Mouse (Mus musculus) testis, adult 2 months (tissue): Measurements from ENCODE around the gene Ccnyl1. TPM values are rescaled to one million over a fixed set of nuclear protein-coding genes. Genes with fewer than 3 reads are reported as not detected.

ENCODE experiments used
- H3K27ac ChIP-seq: fragments of 200-500 bp; 2 replicates; pipeline ENCODE4 v1.5.1; 2012; ENCODE audit warnings: low read depth, low read length; ENCODE audit not compliant: control insufficient read depth, insufficient read depth
- H3K27me3 ChIP-seq: fragments of 200-500 bp; 2 replicates; pipeline ENCODE4 v1.6.1; 2012; ENCODE audit warnings: mild to moderate bottlenecking, low read length, moderate library complexity; ENCODE audit not compliant: control insufficient read depth, insufficient read depth
- H3K36me3 ChIP-seq: fragments of 200-500 bp; 2 replicates; pipeline ENCODE4 v1.6.1; 2012; ENCODE audit warnings: mild to moderate bottlenecking, low read length; ENCODE audit not compliant: control insufficient read depth, insufficient read depth
- H3K4me1 ChIP-seq: fragments of 200-500 bp; 2 replicates; pipeline ENCODE4 v1.6.1; 2012; ENCODE audit warnings: low read length; ENCODE audit not compliant: control insufficient read depth, insufficient read depth
- H3K4me3 ChIP-seq: fragments of 200-500 bp; 2 replicates; pipeline ENCODE4 v1.5.1; 2012; ENCODE audit warnings: low read depth, mild to moderate bottlenecking, low read length, moderate library complexity, mixed read lengths; ENCODE audit not compliant: control insufficient read depth
- CTCF ChIP-seq: fragments of 200-500 bp; IDR thresholded peaks from 2 replicates; pipeline ENCODE4 v1.5.1; 2012; ENCODE audit warnings: low read depth, mild to moderate bottlenecking, inconsistent platforms, low read length, moderate library complexity; ENCODE audit not compliant: control insufficient read depth, insufficient read depth, insufficient replicate concordance
- POLR2A ChIP-seq: fragments of 200-500 bp; IDR thresholded peaks from 2 replicates; pipeline ENCODE4 v1.6.1; 2012; ENCODE audit warnings: low read depth, mild to moderate bottlenecking, inconsistent platforms, low read length, moderate library complexity; ENCODE audit not compliant: control insufficient read depth
- polyA plus RNA-seq: library from polyadenylated mRNA; depleted of rRNA; stranded (reverse); fragments of >200 nt; gene quantifications from 2 replicates; pipeline ENCODE4 v1.2.3, GENCODE M21; 2012

Ccnyl1 gene
- polyA plus RNA-seq, 1 experiment: 202 TPM

DNA sequence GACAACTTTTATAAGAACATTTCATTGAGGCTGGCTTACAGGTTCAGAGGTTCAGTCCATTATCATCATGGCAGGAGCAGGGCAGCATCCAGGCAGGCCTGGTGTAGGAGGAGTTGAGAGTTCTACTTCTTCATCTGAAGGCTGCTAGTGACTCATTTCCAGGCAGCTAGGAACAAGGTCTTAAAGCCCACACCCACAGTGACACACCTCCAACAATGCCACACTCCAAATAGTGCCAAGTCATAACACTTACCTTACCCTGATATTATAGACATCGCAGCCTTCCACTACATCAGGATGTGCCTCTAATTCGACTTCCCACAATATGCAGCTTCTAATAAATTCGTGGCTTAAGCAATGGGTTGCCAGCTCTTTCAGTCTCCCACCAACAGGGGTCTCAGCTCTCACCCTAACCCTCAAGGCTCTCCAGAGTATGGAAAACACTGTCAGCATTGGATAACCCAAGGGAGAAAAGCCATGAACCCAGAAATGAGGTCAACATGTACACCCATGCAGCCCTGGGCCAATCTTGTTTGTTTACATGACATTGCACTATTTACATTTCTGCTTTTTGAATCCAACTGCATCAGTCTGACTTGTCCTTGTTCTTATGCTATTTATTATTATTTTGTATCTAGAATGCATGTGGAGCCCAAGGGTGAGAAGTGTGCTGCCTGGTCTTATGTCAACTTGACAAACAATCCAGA is 33.7 kb upstream of the Ccnyl1 start:
- no peak for TF ChIP-seq CTCF
- no peak for TF ChIP-seq POLR2A
- Histone ChIP-seq H3K4me3 (no peak overlapping the region), H3K27me3 (no peaks in the 10 kb centered on the region), H3K36me3 (no peaks in the 10 kb centered on the region), H3K4me1 (no peaks in the 10 kb centered on the region), H3K27ac (no peak overlapping the region)

DNA sequence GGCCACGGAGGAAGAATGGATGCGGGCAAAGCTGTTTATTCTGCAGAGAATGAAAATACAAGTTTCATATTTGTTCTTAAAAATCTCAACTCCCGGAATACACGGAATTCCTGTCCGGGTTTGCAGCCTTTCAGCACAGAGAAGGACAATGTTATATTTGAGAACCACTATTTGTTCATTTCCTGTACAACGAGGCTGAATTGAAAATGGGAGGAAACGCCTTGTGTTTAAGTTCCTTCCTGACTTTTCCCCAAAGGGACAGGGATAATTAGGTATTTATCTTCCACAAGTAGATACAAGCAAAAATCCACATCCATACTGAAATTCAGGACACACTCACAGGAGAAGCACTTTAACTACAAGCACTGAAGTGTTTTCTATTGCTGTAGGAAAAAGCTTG is 31.4 kb upstream of the Ccnyl1 start:
- no peak for TF ChIP-seq CTCF
- TF ChIP-seq POLR2A: no peak
- Histone ChIP-seq H3K27me3 (no peaks in the 10 kb centered on the region), H3K36me3 (no peaks in the 10 kb centered on the region)

DNA sequence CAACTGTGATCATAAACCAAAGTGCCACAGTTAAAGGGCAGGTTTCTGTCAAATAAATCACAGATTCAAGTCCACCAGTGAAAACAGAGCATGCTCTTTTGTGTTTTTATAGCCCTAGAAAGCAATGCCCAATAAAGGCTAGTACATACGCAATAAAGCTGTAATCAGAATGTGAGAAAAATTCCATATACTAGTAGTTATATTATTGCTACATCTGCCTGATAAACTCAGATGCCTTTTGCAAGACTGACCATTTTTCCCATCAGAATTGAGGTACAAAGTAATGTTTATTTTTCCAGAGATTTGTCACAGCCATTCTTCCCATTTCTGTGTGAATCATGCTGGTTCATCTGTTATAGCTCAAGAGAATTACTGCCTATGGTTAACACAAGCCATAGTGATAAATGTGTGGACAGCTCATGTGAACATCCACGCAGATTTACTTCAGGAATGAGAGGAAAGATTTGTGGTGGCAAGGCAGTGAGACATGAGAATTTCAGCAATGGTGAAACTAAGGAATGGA is 23.1 kb upstream of the Ccnyl1 start:
- no peak for TF ChIP-seq POLR2A
- Histone ChIP-seq H3K27ac (no peak overlapping the region), H3K4me3 (no peak overlapping the region), H3K4me1 (no peaks in the 10 kb centered on the region), H3K27me3 (no peaks in the 10 kb centered on the region), H3K36me3 (no peaks in the 10 kb centered on the region)

More for the DNA sequence above, 31.4 kb upstream of the Ccnyl1 start:
- no peak overlapping the region for H3K4me3 ChIP-seq
- H3K27ac ChIP-seq: peak overlapping the region; percentile 21; the same call in 1 of the 2 replicates
- H3K4me1 ChIP-seq: no peaks in the 10 kb centered on the region

DNA sequence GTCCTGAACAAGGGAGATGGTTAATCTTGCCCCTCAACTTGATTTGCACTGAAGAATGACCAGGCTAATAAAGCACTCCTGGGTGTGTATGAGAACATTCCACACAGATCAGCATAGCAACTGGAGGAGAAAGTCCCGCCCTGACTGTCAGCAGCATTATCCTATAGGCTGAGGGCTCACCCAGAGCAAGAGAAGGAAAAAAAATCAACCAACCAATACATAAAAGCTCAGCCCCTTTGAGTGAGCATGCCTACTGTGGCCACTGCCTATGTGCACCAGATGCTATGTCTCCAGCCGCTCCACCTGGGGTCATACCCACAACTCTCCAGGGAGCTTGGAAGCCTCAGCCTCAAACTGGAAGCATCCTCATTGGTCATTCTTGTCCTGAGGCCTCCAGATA is 20.8 kb upstream of the Ccnyl1 start:
- no peaks in the 10 kb centered on the region for H3K36me3 ChIP-seq
- no peaks in the 10 kb centered on the region for H3K27me3 ChIP-seq
- no peaks in the 10 kb centered on the region for H3K4me1 ChIP-seq
- no peak overlapping the region for H3K4me3 ChIP-seq
- no peak for TF ChIP-seq POLR2A
- no peak for TF ChIP-seq CTCF
- H3K27ac ChIP-seq: no peak overlapping the region

DNA sequence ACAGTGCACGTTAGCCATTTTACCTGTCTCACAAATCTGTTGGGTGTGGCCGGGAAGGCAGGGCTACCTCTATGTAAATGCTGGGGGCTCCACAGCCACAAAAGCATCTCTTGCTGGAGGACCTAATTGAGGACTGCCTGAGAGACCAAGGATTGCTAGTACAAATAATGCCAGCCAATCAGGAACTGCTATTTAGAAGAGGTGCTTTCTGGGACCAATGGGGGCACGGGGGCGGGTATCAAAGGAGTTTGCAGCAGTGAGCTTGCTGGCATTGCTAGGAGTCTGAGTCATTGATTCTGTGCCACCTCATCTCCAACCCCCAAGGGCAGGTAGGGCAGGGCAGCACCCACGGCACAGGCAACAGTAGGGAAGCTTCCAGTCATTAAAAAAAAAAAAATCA is 16.3 kb upstream of the Ccnyl1 start:
- no peaks in the 10 kb centered on the region for H3K36me3 ChIP-seq
- no peak for TF ChIP-seq CTCF
- TF ChIP-seq POLR2A: no peak
- H3K27me3 ChIP-seq: no peaks in the 10 kb centered on the region
- no peak overlapping the region for H3K27ac ChIP-seq
- H3K4me3 ChIP-seq: no peak overlapping the region
- H3K4me1 ChIP-seq: no peaks in the 10 kb centered on the region; the same call in 1 of the 2 replicates

DNA sequence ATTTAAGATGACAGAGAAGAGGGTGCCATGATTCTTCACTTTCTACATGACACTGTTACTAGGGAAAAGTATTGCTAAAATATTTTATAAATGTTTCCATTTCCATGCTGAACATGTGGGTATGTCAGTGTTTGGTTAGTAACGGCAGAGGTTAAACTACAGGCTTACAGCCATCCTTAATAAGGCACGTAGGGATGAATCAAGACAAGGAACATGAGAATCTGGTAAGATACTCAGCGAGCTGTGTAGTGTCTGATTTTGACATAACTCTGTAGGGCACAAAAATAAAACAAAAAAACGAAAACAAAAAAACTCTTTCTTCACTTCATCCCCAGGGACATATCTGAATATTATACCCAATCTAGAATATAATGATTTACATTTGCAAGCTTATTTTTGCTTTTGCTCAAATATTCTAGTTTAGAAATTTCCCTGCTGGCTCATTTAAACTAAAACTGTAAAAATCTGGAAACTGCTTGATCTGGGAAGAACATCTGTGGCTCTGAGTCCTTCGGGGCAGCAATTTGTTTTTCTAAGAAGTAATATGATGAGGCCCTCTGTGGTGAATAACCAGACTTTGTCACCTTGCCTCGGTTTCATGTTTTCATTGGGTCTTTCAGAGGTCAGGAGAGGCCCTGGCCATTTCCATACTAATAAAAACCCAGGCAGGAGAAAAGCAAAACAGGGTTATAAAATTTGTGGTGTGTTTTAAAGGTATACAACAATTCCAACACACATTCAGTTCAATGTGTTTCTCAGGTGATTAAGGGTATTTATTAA is 14.0 kb upstream of the Ccnyl1 start:
- TF ChIP-seq CTCF: no peak
- TF ChIP-seq POLR2A: no peak
- H3K36me3 ChIP-seq: no peaks in the 10 kb centered on the region
- no peaks in the 10 kb centered on the region; the same call in 1 of the 2 replicates for H3K4me1 ChIP-seq
- H3K27me3 ChIP-seq: no peaks in the 10 kb centered on the region
- no peak overlapping the region for H3K4me3 ChIP-seq
- no peak overlapping the region for H3K27ac ChIP-seq

DNA sequence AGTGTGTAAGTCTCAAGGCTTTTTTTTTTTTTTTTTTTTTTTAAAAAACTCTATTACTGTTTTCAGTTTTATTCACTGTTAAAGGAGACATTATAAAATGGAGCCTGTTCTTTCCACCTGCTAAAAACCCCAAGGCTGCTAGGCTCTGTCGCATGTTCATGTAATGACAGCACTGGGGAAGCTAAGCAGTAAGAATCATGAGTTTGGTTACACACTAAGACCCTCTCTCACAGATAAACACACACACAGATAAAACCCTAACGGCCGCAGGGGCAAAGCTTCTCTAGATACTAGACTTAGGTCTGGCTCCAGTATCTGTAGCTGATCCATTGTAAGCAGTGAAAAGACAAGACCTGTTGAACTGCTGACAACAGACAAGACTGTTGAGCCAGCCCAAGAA is 8.8 kb upstream of the Ccnyl1 start:
- no peak overlapping the region for H3K4me3 ChIP-seq
- H3K36me3 ChIP-seq: no peaks in the 10 kb centered on the region
- TF ChIP-seq CTCF (no peak), POLR2A (no peak)
- H3K4me1 ChIP-seq: no peaks in the 10 kb centered on the region; the same call in 1 of the 2 replicates
- no peaks in the 10 kb centered on the region for H3K27me3 ChIP-seq
- H3K27ac ChIP-seq: no peak overlapping the region
